Mouse (Mus musculus): ENCODE results near the gene Acot5. TPM values are rescaled to one million over a fixed set of nuclear protein-coding genes. Genes with fewer than 3 reads are reported as not detected.
"Not testable (repeated sequence)": the region's sequence is repeated elsewhere in the genome, so short reads cannot be mapped to it uniquely, and the experiment has no call there.

Acot5 gene
- polyA plus RNA-seq, 1 experiment: not detected

DNA sequence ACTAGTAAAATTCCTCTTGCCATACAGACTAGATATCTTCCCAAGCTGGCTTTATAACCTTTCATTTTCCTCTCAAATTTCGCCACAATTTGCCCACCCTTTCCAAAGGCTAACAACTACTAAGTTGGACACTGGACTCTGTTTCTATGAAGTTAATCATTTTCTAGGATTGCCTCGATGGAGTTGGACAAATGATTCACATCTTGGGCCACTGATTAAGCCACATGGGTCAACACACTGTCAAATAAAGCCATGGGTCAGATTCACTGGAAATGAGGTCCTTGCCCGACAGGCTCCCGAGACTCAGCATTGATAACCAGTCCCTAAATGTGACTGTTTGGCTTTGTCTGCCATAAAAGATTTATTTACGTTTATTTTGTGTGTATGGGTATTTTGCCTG is 26.9 kb upstream of the Acot5 start:
- Histone ChIP-seq H3K36me3 (ENCODE audit: control insufficient read depth, insufficient read depth, low read length, poor library complexity, severe bottlenecking) (no peaks in the 10 kb centered on the region), H3K4me3 (ENCODE audit: low read depth, low read length) (no peak overlapping the region), H3K9me3 (replicated peaks; ENCODE audit: control insufficient read depth, insufficient read depth, low read length, poor library complexity, severe bottlenecking) (no peaks in the 10 kb centered on the region), H3K9ac (ENCODE audit: low read depth, poor library complexity, severe bottlenecking) (no peak overlapping the region), H3K4me1 (ENCODE audit: control insufficient read depth, insufficient read depth, low read length) (peaks cover 2% of the 10 kb centered on the region), H3K27me3 (ENCODE audit: control insufficient read depth, insufficient read depth, low read length, poor library complexity, severe bottlenecking) (no peaks in the 10 kb centered on the region), H3K27ac (ENCODE audit: insufficient read depth, low read length) (no peak overlapping the region)
- TF ChIP-seq EP300 (IDR thresholded peaks at IDR 0.05; ENCODE audit: insufficient read depth, low read depth, low read length) (no peak), CTCF (IDR thresholded peaks at IDR 0.05; ENCODE audit: low read depth, low read length) (no peak), POLR2A (IDR thresholded peaks at IDR 0.05; ENCODE audit: insufficient read depth, low read length) (no peak)

- H3K4me1 ChIP-seq (ENCODE audit: control insufficient read depth, insufficient read depth, low read length): peaks cover 1% of the 10 kb centered on the region
- no peak overlapping the region for H3K27ac ChIP-seq (ENCODE audit: insufficient read depth, low read length)
- no peak overlapping the region for H3K4me3 ChIP-seq (ENCODE audit: low read depth, low read length)
- H3K27me3 ChIP-seq (ENCODE audit: control insufficient read depth, insufficient read depth, low read length, poor library complexity, severe bottlenecking): no peaks in the 10 kb centered on the region
- H3K36me3 ChIP-seq (ENCODE audit: control insufficient read depth, insufficient read depth, low read length, poor library complexity, severe bottlenecking): no peaks in the 10 kb centered on the region
- TF ChIP-seq EP300 (IDR thresholded peaks at IDR 0.05; ENCODE audit: insufficient read depth, low read depth, low read length) (no peak), CTCF (IDR thresholded peaks at IDR 0.05; ENCODE audit: low read depth, low read length) (no peak), POLR2A (IDR thresholded peaks at IDR 0.05; ENCODE audit: insufficient read depth, low read length) (no peak)
- peaks cover 9% of the 10 kb centered on the region; the same call in 1 of the 2 replicates for H3K9me3 ChIP-seq (replicated peaks; ENCODE audit: control insufficient read depth, insufficient read depth, low read length, poor library complexity, severe bottlenecking)
- no peak overlapping the region for H3K9ac ChIP-seq (ENCODE audit: low read depth, poor library complexity, severe bottlenecking)
Observed at GRCm38 (mm10) chr12:84044045-84044444, 25.1 kb upstream of the Acot5 start.

DNA sequence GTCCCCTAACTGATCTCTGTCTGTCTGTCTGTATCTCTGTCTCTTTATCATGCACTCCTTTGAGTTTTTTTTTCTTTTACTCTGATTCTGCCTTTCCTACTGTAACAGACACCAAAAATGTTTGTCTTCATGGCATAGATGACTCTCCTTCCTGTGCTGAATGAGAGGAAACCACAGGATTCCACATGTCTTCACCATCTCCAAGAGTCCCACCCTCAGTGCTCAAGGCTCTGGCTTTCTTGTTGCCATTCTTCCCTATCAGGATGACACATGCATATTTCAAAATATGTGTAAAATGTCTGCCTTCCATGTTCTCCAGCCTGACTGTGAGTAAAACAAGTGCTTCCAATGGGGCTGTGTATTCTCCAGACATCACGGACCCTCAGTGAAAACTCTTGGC is 22.2 kb upstream of the Acot5 start:
- Histone ChIP-seq H3K9ac (ENCODE audit: low read depth, poor library complexity, severe bottlenecking) (no peak overlapping the region), H3K4me1 (ENCODE audit: control insufficient read depth, insufficient read depth, low read length) (peaks cover 1% of the 10 kb centered on the region), H3K27ac (ENCODE audit: insufficient read depth, low read length) (no peak overlapping the region), H3K27me3 (ENCODE audit: control insufficient read depth, insufficient read depth, low read length, poor library complexity, severe bottlenecking) (no peaks in the 10 kb centered on the region), H3K36me3 (ENCODE audit: control insufficient read depth, insufficient read depth, low read length, poor library complexity, severe bottlenecking) (no peaks in the 10 kb centered on the region), H3K4me3 (ENCODE audit: low read depth, low read length) (no peak overlapping the region), H3K9me3 (replicated peaks; ENCODE audit: control insufficient read depth, insufficient read depth, low read length, poor library complexity, severe bottlenecking) (peaks cover 10% of the 10 kb centered on the region; the same call in 1 of the 2 replicates)
- no peak for TF ChIP-seq POLR2A (IDR thresholded peaks at IDR 0.05; ENCODE audit: insufficient read depth, low read length)
- TF ChIP-seq EP300 (IDR thresholded peaks at IDR 0.05; ENCODE audit: insufficient read depth, low read depth, low read length): no peak
- TF ChIP-seq CTCF (IDR thresholded peaks at IDR 0.05; ENCODE audit: low read depth, low read length): no peak

DNA sequence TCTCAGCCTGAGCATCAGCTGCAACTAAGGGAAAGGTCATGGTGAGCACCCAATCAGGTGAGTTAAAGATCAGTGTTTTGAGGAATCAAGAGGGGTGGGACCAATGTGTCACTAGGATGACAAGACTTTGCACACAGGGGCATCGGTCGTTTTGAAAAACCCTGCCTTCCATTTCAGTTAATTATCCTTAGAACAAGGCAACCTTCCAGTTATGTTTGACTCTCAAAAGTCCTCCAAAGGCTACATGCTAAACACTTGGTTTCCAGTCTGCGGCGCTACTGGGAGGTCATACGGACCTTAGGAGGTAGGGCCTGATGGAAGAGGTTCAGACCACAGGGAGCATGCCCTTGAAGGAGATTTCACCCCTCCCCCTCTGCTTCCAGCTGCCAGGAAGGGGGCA is 18.4 kb upstream of the Acot5 start:
- not testable (repeated sequence) for H3K36me3 ChIP-seq (ENCODE audit: control insufficient read depth, insufficient read depth, low read length, poor library complexity, severe bottlenecking); H3K27me3 ChIP-seq (ENCODE audit: control insufficient read depth, insufficient read depth, low read length, poor library complexity, severe bottlenecking); H3K4me3 ChIP-seq (ENCODE audit: low read depth, low read length); H3K4me1 ChIP-seq (ENCODE audit: control insufficient read depth, insufficient read depth, low read length); H3K9ac ChIP-seq (ENCODE audit: low read depth, poor library complexity, severe bottlenecking); H3K9me3 ChIP-seq (replicated peaks; ENCODE audit: control insufficient read depth, insufficient read depth, low read length, poor library complexity, severe bottlenecking); H3K27ac ChIP-seq (ENCODE audit: insufficient read depth, low read length)

DNA sequence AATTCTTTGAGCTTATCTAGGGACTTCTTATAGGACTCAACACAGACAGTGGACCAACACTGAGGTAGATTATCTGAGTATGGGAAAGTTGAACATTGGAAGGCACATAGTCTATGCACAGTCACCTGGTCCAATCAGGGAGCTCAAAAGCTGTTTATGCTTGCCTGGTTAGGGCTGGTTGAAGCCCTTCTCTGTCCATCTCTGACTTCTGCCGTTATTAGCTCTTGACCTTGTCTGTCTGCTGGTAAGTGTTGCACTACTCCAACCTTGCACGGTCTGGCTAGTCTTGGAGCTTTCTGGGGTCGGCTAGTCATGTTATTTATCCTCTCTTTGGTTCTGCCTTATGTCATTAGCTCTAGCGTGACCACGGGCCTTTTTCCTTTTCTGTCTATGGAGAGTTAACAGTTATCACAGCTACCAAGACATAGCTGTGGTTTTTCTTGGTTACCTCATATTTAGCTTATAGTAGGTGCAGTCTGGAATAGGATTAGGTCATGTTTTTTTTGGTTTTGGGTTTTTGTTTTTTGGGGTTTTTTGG is 17.1 kb upstream of the Acot5 start, which contains the start of gene Acot3:
TSS of gene Acot3 (plus strand) at position 208 of the 538 bp plus-strand sequence.
- H3K27me3 ChIP-seq (ENCODE audit: control insufficient read depth, insufficient read depth, low read length, poor library complexity, severe bottlenecking): no peaks in the 10 kb centered on the region; the same call in 1 of the 2 replicates
- H3K27ac ChIP-seq (ENCODE audit: insufficient read depth, low read length): no peak within 1 kb of the TSS
- H3K4me3 ChIP-seq (ENCODE audit: low read depth, low read length): no peak within 1 kb of the TSS
- H3K36me3 ChIP-seq (ENCODE audit: control insufficient read depth, insufficient read depth, low read length, poor library complexity, severe bottlenecking): no peaks in the 10 kb centered on the region
- TF ChIP-seq CTCF (IDR thresholded peaks at IDR 0.05; ENCODE audit: low read depth, low read length) (no peak), POLR2A (IDR thresholded peaks at IDR 0.05; ENCODE audit: insufficient read depth, low read length) (no peak), EP300 (IDR thresholded peaks at IDR 0.05; ENCODE audit: insufficient read depth, low read depth, low read length) (no peak)
- peaks cover 10% of the 10 kb centered on the region; the same call in 1 of the 2 replicates for H3K9me3 ChIP-seq (replicated peaks; ENCODE audit: control insufficient read depth, insufficient read depth, low read length, poor library complexity, severe bottlenecking)
- H3K9ac ChIP-seq (ENCODE audit: low read depth, poor library complexity, severe bottlenecking): 0 out of 2 replicates have a peak within 1 kb of the TSS, but pooled peaks have one; percentile 7
- H3K4me1 ChIP-seq (ENCODE audit: control insufficient read depth, insufficient read depth, low read length): peaks cover 1% of the 10 kb centered on the region

DNA sequence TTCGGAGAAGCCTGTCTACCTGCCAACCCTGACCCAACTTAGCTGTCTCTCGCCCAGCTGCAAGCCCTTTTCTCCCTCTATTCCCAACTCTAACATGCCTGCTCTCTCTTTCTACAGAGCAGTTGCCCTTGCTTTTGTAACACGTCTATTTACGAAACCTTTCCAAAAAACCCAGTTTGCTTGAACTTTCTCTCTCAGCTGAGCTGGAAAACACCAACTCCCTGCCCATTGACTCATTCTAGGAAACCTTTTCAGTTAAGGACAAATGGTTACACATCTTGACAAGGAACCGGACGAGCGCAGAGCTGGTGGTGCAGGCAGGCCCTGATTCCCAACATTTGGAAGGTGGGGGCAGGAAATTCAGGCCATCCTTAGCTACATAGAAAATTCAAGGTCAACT is 16.5 kb upstream of the Acot5 start:
- peaks cover 1% of the 10 kb centered on the region for H3K4me1 ChIP-seq (ENCODE audit: control insufficient read depth, insufficient read depth, low read length)
- H3K9ac ChIP-seq (ENCODE audit: low read depth, poor library complexity, severe bottlenecking): 0 out of 2 replicates have a peak overlapping the region, but pooled peaks have one; percentile 7
- no peaks in the 10 kb centered on the region; the same call in 1 of the 2 replicates for H3K27me3 ChIP-seq (ENCODE audit: control insufficient read depth, insufficient read depth, low read length, poor library complexity, severe bottlenecking)
- H3K27ac ChIP-seq (ENCODE audit: insufficient read depth, low read length): no peak overlapping the region
- H3K36me3 ChIP-seq (ENCODE audit: control insufficient read depth, insufficient read depth, low read length, poor library complexity, severe bottlenecking): no peaks in the 10 kb centered on the region
- H3K9me3 ChIP-seq (replicated peaks; ENCODE audit: control insufficient read depth, insufficient read depth, low read length, poor library complexity, severe bottlenecking): peaks cover 10% of the 10 kb centered on the region; the same call in 1 of the 2 replicates
- TF ChIP-seq POLR2A (IDR thresholded peaks at IDR 0.05; ENCODE audit: insufficient read depth, low read length): no peak
- TF ChIP-seq EP300 (IDR thresholded peaks at IDR 0.05; ENCODE audit: insufficient read depth, low read depth, low read length): no peak
- no peak for TF ChIP-seq CTCF (IDR thresholded peaks at IDR 0.05; ENCODE audit: low read depth, low read length)
- no peak overlapping the region for H3K4me3 ChIP-seq (ENCODE audit: low read depth, low read length)

Measured in ES-Bruce4 (cell line).